Mouse (Mus musculus): ENCODE results near the gene Zfp941. TPM values are rescaled to one million over a fixed set of nuclear protein-coding genes. Genes with fewer than 3 reads are reported as not detected.
"Not testable (repeated sequence)": the region's sequence is repeated elsewhere in the genome, so short reads cannot be mapped to it uniquely, and the experiment has no call there.

The Zfp941 gene
- total RNA-seq, 2 experiments from 2014 or later: not detected

- intact Hi-C loops (cut with DNase I): no loop called here
- DNase-seq (ENCODE audit: low spot score): no peak
Observed at GRCm38 (mm10) chr7:140793541-140793940, 28.4 kb downstream of the Zfp941 start.

DNA sequence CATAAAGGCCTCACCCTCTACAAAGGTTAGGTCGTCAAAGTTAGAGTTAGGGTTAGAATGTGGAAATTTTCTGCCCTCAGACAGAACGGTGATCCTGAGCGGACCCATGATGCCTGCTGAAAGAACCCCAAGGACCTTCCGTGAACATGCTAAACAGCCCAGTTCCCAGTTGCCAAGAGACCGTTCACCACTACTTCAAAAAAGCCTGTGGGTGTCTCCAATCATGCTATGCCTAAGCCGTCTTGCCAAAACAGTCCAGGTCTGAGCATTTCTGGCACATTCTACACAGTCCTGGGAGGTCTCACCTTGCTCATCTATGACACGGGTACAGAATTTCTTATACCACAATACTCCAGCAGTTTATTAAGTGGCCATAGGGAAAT lies 33.9 kb downstream of the Zfp941 start:
- DNase-seq (ENCODE audit: low spot score): no peak
- intact Hi-C loops (cut with DNase I): no loop called here

GRCm38 (mm10) chr7:140787406-140788052 lies 34.4 kb downstream of the Zfp941 start, which contains the start of gene Syce1:
Gene Syce1 (minus strand): TSS chr7:140787852.
- no peak for DNase-seq (ENCODE audit: low spot score)
- intact Hi-C loops (cut with DNase I): no loop called here

DNA sequence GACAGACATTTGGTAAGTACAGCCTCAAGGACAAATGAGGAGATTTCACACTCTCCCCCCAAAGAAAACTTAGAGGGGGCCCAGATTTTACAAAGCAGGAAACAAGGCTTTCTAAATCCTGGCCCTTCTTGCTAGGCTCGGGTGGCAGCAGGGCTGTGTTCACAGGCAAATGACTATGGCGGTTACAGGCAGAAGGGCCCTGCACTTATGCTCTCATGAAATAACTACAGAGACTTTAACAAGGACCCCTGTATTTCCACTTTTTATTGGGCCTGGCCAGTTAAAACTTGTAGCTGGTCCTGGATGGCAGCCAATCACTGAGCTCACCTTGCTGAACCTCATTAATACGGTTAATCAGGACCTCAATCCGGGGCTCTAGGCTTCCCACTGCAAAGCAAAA lies 41.4 kb downstream of the Zfp941 start:
- no peak for DNase-seq (ENCODE audit: low spot score)
- intact Hi-C loops (cut with DNase I): no loop called here

DNA sequence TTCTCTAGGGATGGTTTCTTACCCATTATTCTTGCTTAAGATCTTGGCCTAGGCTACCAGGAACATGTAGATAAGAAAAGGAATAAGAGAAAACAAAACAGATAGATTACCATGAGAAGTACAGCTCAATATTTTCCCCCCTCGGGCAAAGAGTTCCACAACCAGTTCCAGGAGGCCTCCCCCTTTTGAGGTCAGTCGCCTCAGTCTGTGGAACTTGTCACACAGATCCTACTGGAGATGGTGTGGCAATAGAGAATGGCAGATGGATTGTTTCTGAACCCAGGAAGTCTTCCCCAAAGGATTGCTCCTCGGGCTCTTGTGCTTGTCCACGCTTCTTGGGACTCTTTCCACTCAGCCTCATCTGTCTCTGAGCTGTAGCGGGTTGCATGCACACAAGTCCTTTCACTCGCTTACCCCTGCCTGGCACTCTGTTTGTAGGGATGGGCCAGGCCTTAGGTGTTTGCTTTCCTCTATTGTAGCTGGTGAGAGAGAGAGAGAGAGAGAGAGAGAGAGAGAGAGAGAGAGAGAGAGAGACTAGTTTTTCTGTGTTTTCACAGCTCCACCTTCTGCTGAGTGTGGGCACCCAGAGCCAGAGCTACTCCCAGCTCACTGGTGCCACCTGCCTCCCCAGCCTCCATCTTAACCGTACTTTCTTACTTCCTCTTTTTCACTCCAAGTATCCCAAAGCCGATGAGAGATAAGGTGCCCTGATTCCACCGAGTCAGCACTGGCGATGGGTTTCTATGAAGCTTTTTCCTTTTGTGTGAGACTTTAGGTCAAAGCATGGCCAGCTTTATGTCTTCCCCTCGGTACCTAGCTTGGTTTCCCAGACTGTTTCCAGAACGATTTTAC lies 55.9 kb downstream of the Zfp941 start:
- no peak for DNase-seq (ENCODE audit: low spot score)
- intact Hi-C loops (cut with DNase I): no loop called here

DNA sequence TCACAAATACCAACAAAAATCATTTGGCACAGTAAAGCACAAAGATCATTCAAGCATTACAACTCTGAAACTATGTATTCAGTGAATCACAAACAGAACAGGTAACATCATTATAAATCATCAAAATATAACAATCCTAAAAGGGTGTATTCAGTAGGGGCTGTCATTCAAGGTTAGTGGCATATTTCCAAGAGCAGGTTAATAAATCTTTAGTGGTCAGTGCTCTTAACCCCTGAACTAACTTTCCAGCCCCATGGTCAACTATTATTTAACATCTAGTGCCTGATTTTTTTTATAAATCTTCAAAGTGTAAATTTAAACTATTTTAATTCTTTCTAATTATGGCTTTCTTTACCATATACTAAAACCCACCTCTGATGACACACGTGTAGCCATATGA lies 56.6 kb downstream of the Zfp941 start:
- intact Hi-C loops (cut with DNase I); DNase-seq (ENCODE audit: low spot score): not testable (repeated sequence)

- DNase-seq (ENCODE audit: low spot score): no peak
Observed at GRCm38 (mm10) chr7:140763447-140764020, 58.4 kb downstream of the Zfp941 start, which contains the start of gene Cyp2e1. Gene Cyp2e1 (plus strand): TSS chr7:140763739.

GRCm38 (mm10) chr7:140760647-140761046 lies 61.3 kb downstream of the Zfp941 start:
- DNase-seq (ENCODE audit: low spot score): no peak
- intact Hi-C loops (cut with DNase I): no loop called here

More at GRCm38 (mm10) chr7:140763447-140764020, 58.4 kb downstream of the Zfp941 start, which contains the start of gene Cyp2e1:
- intact Hi-C loops (cut with DNase I): no loop called here

Other genes starting within 250 kb of the Zfp941 start
- gene Olfr46, start 220.9 kb downstream of the Zfp941 start, total RNA-seq (2021): not detected
- not detected for gene Olfr61, start 193.2 kb downstream of the Zfp941 start, total RNA-seq (2021)
- not detected for gene Olfr53, start 175.7 kb downstream of the Zfp941 start, total RNA-seq (2021)
- not detected for gene Olfr539, start 162.2 kb downstream of the Zfp941 start, total RNA-seq (2021)
- gene Olfr45, start 140.2 kb downstream of the Zfp941 start, total RNA-seq (2021): not detected
- gene Olfr541, start 124.9 kb downstream of the Zfp941 start, total RNA-seq (2021): not detected
- gene Cyp2e1, start 58.4 kb downstream of the Zfp941 start, total RNA-seq (2021): 1 to 10 TPM; 6.3 to 6.9 TPM
- gene Syce1, start 34.3 kb downstream of the Zfp941 start, total RNA-seq (2021): not detected
- under 1 TPM; 0.39 to 0.83 TPM for gene Urah, start 12.8 kb upstream of the Zfp941 start, total RNA-seq (2021)
- 10 to 100 TPM; 10.8 to 14.5 TPM for gene Scgb1c1, start 23.4 kb upstream of the Zfp941 start, total RNA-seq (2021)
- not detected for gene Odf3, start 25.6 kb upstream of the Zfp941 start, total RNA-seq (2021)
- gene Gm45785, start 34.2 kb upstream of the Zfp941 start, total RNA-seq (2021): not detected
- gene Ric8a, start 34.8 kb upstream of the Zfp941 start, total RNA-seq (2021): 10 to 100 TPM; 20.1 to 21.8 TPM
- 10 to 100 TPM; 10.0 to 11.7 TPM for gene Bet1l, start 35.4 kb upstream of the Zfp941 start, total RNA-seq (2021)
- gene Psmd13, start 59.8 kb upstream of the Zfp941 start, total RNA-seq (2021): 10 to 100 TPM; 86.0 to 93.0 TPM
- 10 to 100 TPM; 54.3 to 64.0 TPM for gene Sirt3, start 60.1 kb upstream of the Zfp941 start, total RNA-seq (2021)
- gene Cox8b, start 78.3 kb upstream of the Zfp941 start, total RNA-seq (2021): 1,000 to 10,000 TPM; 2,576 to 2,619 TPM
- gene Nlrp6, start 98.7 kb upstream of the Zfp941 start, total RNA-seq (2021): not detected
- gene Pgghg, start 119.2 kb upstream of the Zfp941 start, total RNA-seq (2021): 1 to 10 TPM; 4.6 to 5.2 TPM
- under 1 TPM; 0.47 to 0.59 TPM for gene Ifitm5, start 128.1 kb upstream of the Zfp941 start, total RNA-seq (2021)
- not detected for gene Gm45717, start 133.8 kb upstream of the Zfp941 start, total RNA-seq (2021)
- gene Ifitm2, start 133.8 kb upstream of the Zfp941 start, total RNA-seq (2021): 100 to 1,000 TPM in 1 of 2 experiments, 10 to 100 TPM in 1; 96.7 to 116 TPM
- gene Ifitm1, start 145.0 kb upstream of the Zfp941 start, total RNA-seq (2021): 1 to 10 TPM; 1.6 to 2.8 TPM
- 100 to 1,000 TPM; 102 to 111 TPM for gene Ifitm3, start 188.6 kb upstream of the Zfp941 start, total RNA-seq (2021)
- under 1 TPM in 1 of 2 experiments, not detected in 1; 0.42 TPM for gene Ifitm6, start 195.7 kb upstream of the Zfp941 start, total RNA-seq (2021)
- not detected for gene Gm17387, start 207.0 kb upstream of the Zfp941 start, total RNA-seq (2021)
- gene B4galnt4, start 238.9 kb upstream of the Zfp941 start, total RNA-seq (2021): under 1 TPM in 1 of 2 experiments, not detected in 1; 0.08 TPM

All from heart, postnatal 25 days (tissue).